Mouse (Mus musculus) midbrain, embryonic 11.5 days (tissue): Measurements from ENCODE around the gene R3hdm4. TPM values are rescaled to one million over a fixed set of nuclear protein-coding genes. Genes with fewer than 3 reads are reported as not detected.
"Not testable (repeated sequence)": the region's sequence is repeated elsewhere in the genome, so short reads cannot be mapped to it uniquely, and the experiment has no call there.

Experiments used
- ATAC-seq: fragments of 200-750 bp; cut with Nextera tagmentation; 2 replicates; pipeline ENCODE4 v1.8.0; 2017; ENCODE audit warnings: moderate TSS enrichment, moderate library complexity; ENCODE audit not compliant: low FRiP score
- DNase-seq: peaks from one replicate; pipeline ENCODE4 v3.0.0; 2015; ENCODE audit warnings: low spot score; ENCODE audit errors: missing footprints
- H3K27ac ChIP-seq: fragments of 300-500 bp; sonication (generic); 2 replicates; pipeline ENCODE4 v1.5.1; 2014; ENCODE audit warnings: low read depth, low read length
- H3K27me3 ChIP-seq: fragments of 300-500 bp; sonication (generic); 2 replicates; pipeline ENCODE4 v1.6.1; 2014; ENCODE audit warnings: mild to moderate bottlenecking, low read length, moderate library complexity, mixed read lengths; ENCODE audit not compliant: control insufficient read depth, insufficient read depth
- H3K36me3 ChIP-seq: fragments of 300-500 bp; sonication (generic); 2 replicates; pipeline ENCODE4 v1.6.1; 2014; ENCODE audit warnings: mild to moderate bottlenecking, low read length, moderate library complexity, mixed read lengths; ENCODE audit not compliant: control insufficient read depth, insufficient read depth
- H3K4me1 ChIP-seq: fragments of 300-500 bp; sonication (generic); 2 replicates; pipeline ENCODE4 v1.6.1; 2014; ENCODE audit warnings: low read length; ENCODE audit not compliant: control insufficient read depth, insufficient read depth
- H3K4me2 ChIP-seq: fragments of 300-500 bp; sonication (generic); 2 replicates; pipeline ENCODE4 v1.6.1; 2014; ENCODE audit warnings: mild to moderate bottlenecking, moderate library complexity
- H3K4me3 ChIP-seq: fragments of 300-500 bp; sonication (generic); 2 replicates; pipeline ENCODE4 v1.5.1; 2014; ENCODE audit warnings: low read depth, low read length
- H3K9ac ChIP-seq: fragments of 300-500 bp; sonication (generic); 2 replicates; pipeline ENCODE4 v1.6.1; 2014; ENCODE audit warnings: low read length
- H3K9me3 ChIP-seq: fragments of 300-500 bp; sonication (generic); 2 replicates; pipeline ENCODE4 v1.6.1; 2016; ENCODE audit warnings: low read length; ENCODE audit not compliant: control insufficient read depth
- WGBS: fragments of 180-500 bp; shearing (Covaris S2); extraction: QIAGEN DNeasy Blood & Tissue Kit; methylation state at CpG from one replicate; pipeline ENCODE4 v1.1.7; 2014; 5-methylcytosine and 5-hydroxymethylcytosine counted together
- polyA plus RNA-seq: library from polyadenylated mRNA; unstranded; fragments of >200 nt; fragmentation: Nextera tagmentation; extraction: Ambion mirVana; gene quantifications from 2 replicates; pipeline ENCODE4 v1.2.1, GENCODE M21; 2014

Gene R3hdm4
- polyA plus RNA-seq, 1 experiment from 2014 or later = 135 TPM

- H3K9me3 ChIP-seq = no peaks in the 10 kb centered on the region
- no peak overlapping the region for H3K4me2 ChIP-seq
- DNase-seq (no peak), ATAC-seq (no peak)
- H3K4me3 ChIP-seq = no peak overlapping the region
- 55% methylated on average over 20 of the region's 20 CpGs for WGBS
- peaks cover 13% of the 10 kb centered on the region for H3K4me1 ChIP-seq
- peaks cover 2% of the 10 kb centered on the region; the same call in 1 of the 2 replicates for H3K27me3 ChIP-seq
- H3K9ac ChIP-seq = no peak overlapping the region
- peaks cover 6% of the 10 kb centered on the region for H3K36me3 ChIP-seq
- no peak overlapping the region for H3K27ac ChIP-seq
These were observed 23.4 kb downstream of the R3hdm4 start for GRCm38 (mm10) chr10:79897316-79898245.

- Histone ChIP-seq H3K36me3 (peaks cover 6% of the 10 kb centered on the region; the same call in 1 of the 2 replicates), H3K4me3 (no peak overlapping the region), H3K27ac (no peak overlapping the region), H3K9me3 (no peaks in the 10 kb centered on the region), H3K4me1 (peaks cover 13% of the 10 kb centered on the region), H3K4me2 (no peak overlapping the region), H3K27me3 (peaks cover 2% of the 10 kb centered on the region; the same call in 1 of the 2 replicates), H3K9ac (no peak overlapping the region)
- ATAC-seq (no peak), DNase-seq (no peak)
- 85% methylated on average over 13 of the region's 13 CpGs for WGBS
These were observed 24.2 kb downstream of the R3hdm4 start for GRCm38 (mm10) chr10:79896814-79897213.

- no peak for DNase-seq
- Histone ChIP-seq H3K27me3 (peaks cover 2% of the 10 kb centered on the region; the same call in 1 of the 2 replicates), H3K9me3 (no peaks in the 10 kb centered on the region), H3K36me3 (peaks cover 6% of the 10 kb centered on the region; the same call in 1 of the 2 replicates), H3K4me1 (peaks cover 8% of the 10 kb centered on the region), H3K9ac (no peak overlapping the region), H3K4me3 (no peak overlapping the region), H3K4me2 (no peak overlapping the region), H3K27ac (no peak overlapping the region)
- WGBS = 96% methylated on average over 16 of the region's 16 CpGs
- ATAC-seq = no peak
These were observed 24.7 kb downstream of the R3hdm4 start for GRCm38 (mm10) chr10:79896306-79896705.

GRCm38 (mm10) chr10:79892451-79893118 is 28.4 kb downstream of the R3hdm4 start:
- not testable (repeated sequence) for H3K9ac ChIP-seq, H3K4me3 ChIP-seq, H3K9me3 ChIP-seq, H3K36me3 ChIP-seq, H3K27me3 ChIP-seq, H3K27ac ChIP-seq, H3K4me2 ChIP-seq, H3K4me1 ChIP-seq
- DNase-seq = peak; percentile 99
- 44% methylated on average over 22 of the region's 22 CpGs for WGBS
- ATAC-seq = peak; percentile 61

DNA sequence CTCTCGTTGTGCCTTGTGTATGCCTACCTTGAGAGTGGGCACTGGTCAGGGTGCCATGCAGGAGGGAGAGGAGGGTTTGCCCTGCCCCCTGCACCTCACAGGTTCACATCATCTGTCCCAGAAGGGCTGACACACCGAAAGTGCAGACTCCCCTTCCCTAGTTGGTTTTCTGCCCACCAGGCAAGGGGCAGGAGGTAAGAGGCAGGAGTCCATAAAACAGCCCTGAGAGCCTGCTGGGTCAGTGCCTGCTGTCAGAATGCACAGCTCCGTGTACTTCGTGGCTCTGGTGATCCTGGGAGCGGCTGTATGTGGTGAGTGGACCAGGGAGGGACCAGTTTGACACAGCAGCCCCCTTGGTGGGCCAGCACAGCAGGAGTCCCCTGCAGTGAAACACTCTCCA is 30.3 kb downstream of the R3hdm4 start, which contains the start of gene Cfd:
Gene Cfd (plus strand): TSS at position 184 of the 400 bp plus-strand sequence.
- Histone ChIP-seq H3K4me1 (no peaks in the 10 kb centered on the region), H3K27ac (no peak within 1 kb of the TSS), H3K4me3 (no peak within 1 kb of the TSS), H3K4me2 (no peak within 1 kb of the TSS), H3K27me3 (no peaks in the 10 kb centered on the region), H3K9me3 (no peaks in the 10 kb centered on the region), H3K9ac (no peak within 1 kb of the TSS), H3K36me3 (peaks cover 3% of the 10 kb centered on the region; the same call in 1 of the 2 replicates)
- 45% methylated on average over 5 of the region's 5 CpGs for WGBS
- ATAC-seq (no peak), DNase-seq (no peak)

- no peak for DNase-seq
- H3K36me3 ChIP-seq = no peaks in the 10 kb centered on the region
- H3K4me1 ChIP-seq = no peaks in the 10 kb centered on the region
- H3K4me3 ChIP-seq = no peak overlapping the region
- no peak for ATAC-seq
- no peak overlapping the region for H3K27ac ChIP-seq
- H3K9me3 ChIP-seq = no peaks in the 10 kb centered on the region
- H3K4me2 ChIP-seq = no peak overlapping the region
- no peak overlapping the region for H3K9ac ChIP-seq
- WGBS = 97% methylated on average over 2 of the region's 2 CpGs
- H3K27me3 ChIP-seq = no peaks in the 10 kb centered on the region
These were observed 31.6 kb downstream of the R3hdm4 start for GRCm38 (mm10) chr10:79889386-79889785.

GRCm38 (mm10) chr10:79886611-79887010 is 34.4 kb downstream of the R3hdm4 start:
- ATAC-seq (no peak), DNase-seq (no peak)
- Histone ChIP-seq H3K36me3 (no peaks in the 10 kb centered on the region), H3K9ac (no peak overlapping the region), H3K4me3 (no peak overlapping the region), H3K4me2 (no peak overlapping the region), H3K4me1 (peaks cover 4% of the 10 kb centered on the region; the same call in 1 of the 2 replicates), H3K27me3 (peaks cover 14% of the 10 kb centered on the region), H3K9me3 (no peaks in the 10 kb centered on the region), H3K27ac (no peak overlapping the region)
- 84% methylated on average over 8 of the region's 8 CpGs for WGBS

DNA sequence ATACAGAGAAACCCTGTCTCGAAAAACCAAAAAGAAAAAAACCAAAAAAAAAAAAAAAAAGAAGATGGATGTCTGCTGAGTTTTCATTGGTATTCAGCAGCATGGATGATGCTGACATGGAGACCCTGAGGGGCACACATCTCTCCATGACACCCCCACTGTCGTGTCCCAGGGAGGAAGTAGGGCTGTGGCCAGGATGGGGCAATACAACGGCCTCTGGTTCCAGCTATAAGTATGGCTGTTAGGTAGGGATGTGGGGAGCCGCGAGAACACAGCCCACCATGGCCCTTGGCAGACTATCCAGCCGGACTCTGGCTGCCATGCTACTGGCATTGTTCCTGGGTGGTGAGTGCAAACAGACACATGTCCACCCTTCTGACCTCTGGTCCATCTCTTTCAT is 35.0 kb downstream of the R3hdm4 start, which contains the start of gene Elane:
Gene Elane (plus strand): TSS at position 194 of the 400 bp plus-strand sequence.
- H3K9me3 ChIP-seq = no peaks in the 10 kb centered on the region
- 86% methylated on average over 6 of the region's 6 CpGs for WGBS
- H3K27me3 ChIP-seq = peaks cover 16% of the 10 kb centered on the region

DNA sequence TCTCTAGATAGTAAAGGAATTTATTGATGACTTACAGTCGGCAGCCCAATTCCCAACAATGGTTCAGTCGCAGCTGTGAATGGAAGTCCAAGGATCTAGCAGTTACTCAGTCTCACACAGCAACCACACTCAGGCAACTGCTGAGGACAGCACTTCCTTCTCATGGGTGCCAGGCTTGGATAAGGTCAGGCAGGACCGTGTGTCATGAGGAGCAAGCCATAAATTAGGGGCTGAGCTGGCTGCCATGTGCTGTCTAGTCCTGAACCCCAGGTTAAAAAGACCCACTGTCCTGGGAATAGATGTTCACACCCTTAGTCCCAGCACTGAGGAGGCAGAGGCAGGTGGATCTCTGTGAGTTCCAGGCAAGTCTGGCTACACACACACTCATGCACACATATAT is 36.1 kb downstream of the R3hdm4 start:
- not testable (repeated sequence) for H3K27ac ChIP-seq, H3K4me2 ChIP-seq, H3K9ac ChIP-seq, ATAC-seq, H3K9me3 ChIP-seq, H3K36me3 ChIP-seq, H3K4me1 ChIP-seq, H3K4me3 ChIP-seq, DNase-seq
- WGBS = 84% methylated on average over 2 of the region's 3 CpGs
- H3K27me3 ChIP-seq = peaks cover 19% of the 10 kb centered on the region

More for the DNA sequence above, 35.0 kb downstream of the R3hdm4 start, which contains the start of gene Elane:
- ATAC-seq = no peak
- no peak within 1 kb of the TSS for H3K27ac ChIP-seq
- no peak for DNase-seq
- H3K4me1 ChIP-seq = peaks cover 4% of the 10 kb centered on the region; the same call in 1 of the 2 replicates
- no peak within 1 kb of the TSS for H3K4me2 ChIP-seq
- H3K36me3 ChIP-seq = no peaks in the 10 kb centered on the region
- no peak within 1 kb of the TSS for H3K4me3 ChIP-seq
- no peak within 1 kb of the TSS for H3K9ac ChIP-seq
